Mouse (Mus musculus) forebrain, embryonic 14.5 days (tissue): Measurements from ENCODE around the gene Zc3h4. TPM values are rescaled to one million over a fixed set of nuclear protein-coding genes. Genes with fewer than 3 reads are reported as not detected.

ENCODE experiments used
- ATAC-seq: fragments of 200-750 bp; cut with Nextera tagmentation; 2 replicates; pipeline ENCODE4 v1.8.0; 2017; ENCODE audit warnings: mild to moderate bottlenecking, moderate library complexity
- DNase-seq: peaks from one replicate; pipeline ENCODE4 v3.0.0-alpha.2; 2015; ENCODE audit warnings: low spot score
- H3K27ac ChIP-seq: fragments of 300-500 bp; sonication (generic); 2 replicates; pipeline ENCODE4 v1.5.1; 2014; ENCODE audit warnings: low read depth, mild to moderate bottlenecking, control low read depth, low read length, moderate library complexity
- H3K27me3 ChIP-seq: fragments of 300-500 bp; sonication (generic); replicated peaks from 2 replicates; pipeline ENCODE4 v1.6.1; 2014; ENCODE audit warnings: low read length, control low read depth, mixed read lengths; ENCODE audit not compliant: control insufficient read depth, insufficient read depth
- H3K36me3 ChIP-seq: fragments of 300-500 bp; sonication (generic); 2 replicates; pipeline ENCODE4 v1.6.1; 2014; ENCODE audit warnings: low read length, control low read depth; ENCODE audit not compliant: control insufficient read depth, insufficient read depth
- H3K4me1 ChIP-seq: fragments of 300-500 bp; sonication (generic); 2 replicates; pipeline ENCODE4 v1.6.1; 2014; ENCODE audit warnings: antibody characterized with exemption, low read length, control low read depth; ENCODE audit not compliant: control insufficient read depth, insufficient read depth
- H3K4me2 ChIP-seq: fragments of 300-500 bp; sonication (generic); 2 replicates; pipeline ENCODE4 v1.6.1; 2014; ENCODE audit warnings: mild to moderate bottlenecking, control low read depth, low read length
- H3K4me3 ChIP-seq: fragments of 300-500 bp; sonication (generic); 2 replicates; pipeline ENCODE4 v1.5.1; 2014; ENCODE audit warnings: low read depth, low read length, control low read depth
- H3K9ac ChIP-seq: fragments of 300-500 bp; sonication (generic); 2 replicates; pipeline ENCODE4 v1.6.1; 2014; ENCODE audit warnings: mild to moderate bottlenecking, low read length, control low read depth, moderate library complexity
- H3K9me3 ChIP-seq: fragments of 300-500 bp; sonication (generic); replicated peaks from 2 replicates; pipeline ENCODE4 v1.6.1; 2016; ENCODE audit warnings: low read length, control low read depth, mixed read lengths; ENCODE audit not compliant: control insufficient read depth
- WGBS: fragments of 180-500 bp; shearing (Covaris S2); extraction: QIAGEN DNeasy Blood & Tissue Kit; methylation state at CpG from one replicate; pipeline ENCODE4 v1.1.7; 2014; 5-methylcytosine and 5-hydroxymethylcytosine counted together
- polyA plus RNA-seq: library from polyadenylated mRNA; unstranded; fragments of >200 nt; fragmentation: Nextera tagmentation; extraction: Ambion mirVana; gene quantifications from 2 replicates; pipeline ENCODE4 v1.2.1, GENCODE M21; 2014

Zc3h4 gene
- polyA plus RNA-seq, 1 experiment from 2014 or later = 14.3 TPM

GRCm38 (mm10) chr7:16418713-16419112 is 18.0 kb downstream of the Zc3h4 start:
- Histone ChIP-seq H3K4me3 (no peak overlapping the region), H3K4me2 (no peak overlapping the region), H3K4me1 (no peaks in the 10 kb centered on the region), H3K9me3 (no peaks in the 10 kb centered on the region), H3K9ac (no peak overlapping the region), H3K36me3 (peaks cover 82% of the 10 kb centered on the region), H3K27ac (no peak overlapping the region), H3K27me3 (no peaks in the 10 kb centered on the region)
- ATAC-seq (no peak), DNase-seq (no peak)
- 95% methylated on average over 5 of the region's 5 CpGs for WGBS

- WGBS = 95% methylated on average over 8 of the region's 8 CpGs
- Histone ChIP-seq H3K27ac (no peak overlapping the region), H3K4me2 (no peak overlapping the region), H3K4me3 (no peak overlapping the region), H3K9ac (no peak overlapping the region), H3K27me3 (no peaks in the 10 kb centered on the region), H3K36me3 (peaks cover 94% of the 10 kb centered on the region), H3K4me1 (no peaks in the 10 kb centered on the region), H3K9me3 (no peaks in the 10 kb centered on the region)
- no peak for DNase-seq
- no peak for ATAC-seq
Measured at GRCm38 (mm10) chr7:16420493-16421118, 19.9 kb downstream of the Zc3h4 start.

GRCm38 (mm10) chr7:16422222-16422856 is 21.6 kb downstream of the Zc3h4 start:
- Histone ChIP-seq H3K9me3 (no peaks in the 10 kb centered on the region), H3K27ac (no peak overlapping the region), H3K9ac (no peak overlapping the region), H3K4me1 (no peaks in the 10 kb centered on the region), H3K27me3 (no peaks in the 10 kb centered on the region), H3K4me3 (no peak overlapping the region), H3K36me3 (peaks cover 100% of the 10 kb centered on the region), H3K4me2 (no peak overlapping the region)
- WGBS = 91% methylated on average over 18 of the region's 18 CpGs
- ATAC-seq (no peak), DNase-seq (no peak)

- no peak for ATAC-seq
- Histone ChIP-seq H3K9ac (no peak overlapping the region), H3K36me3 (peaks cover 100% of the 10 kb centered on the region), H3K4me3 (no peak overlapping the region), H3K9me3 (no peaks in the 10 kb centered on the region), H3K27ac (no peak overlapping the region), H3K27me3 (no peaks in the 10 kb centered on the region), H3K4me1 (no peaks in the 10 kb centered on the region), H3K4me2 (no peak overlapping the region)
- 93% methylated on average over 9 of the region's 9 CpGs for WGBS
- DNase-seq = no peak
Measured at GRCm38 (mm10) chr7:16423731-16424130, 23.0 kb downstream of the Zc3h4 start.

- Histone ChIP-seq H3K9ac (no peak overlapping the region), H3K9me3 (no peaks in the 10 kb centered on the region), H3K27me3 (no peaks in the 10 kb centered on the region), H3K4me2 (no peak overlapping the region), H3K36me3 (peaks cover 100% of the 10 kb centered on the region), H3K27ac (no peak overlapping the region), H3K4me1 (no peaks in the 10 kb centered on the region), H3K4me3 (no peak overlapping the region)
- 93% methylated on average over 10 of the region's 10 CpGs for WGBS
- ATAC-seq (no peak), DNase-seq (no peak)
Measured at GRCm38 (mm10) chr7:16425721-16426120, 25.0 kb downstream of the Zc3h4 start.

GRCm38 (mm10) chr7:16426129-16426729 is 25.5 kb downstream of the Zc3h4 start:
- H3K27me3 ChIP-seq = no peaks in the 10 kb centered on the region
- H3K4me3 ChIP-seq = no peak overlapping the region
- peaks cover 100% of the 10 kb centered on the region for H3K36me3 ChIP-seq
- H3K9ac ChIP-seq = no peak overlapping the region
- no peaks in the 10 kb centered on the region for H3K9me3 ChIP-seq
- no peak overlapping the region for H3K4me2 ChIP-seq
- WGBS = 54% methylated on average over 4 of the region's 4 CpGs
- no peak overlapping the region for H3K27ac ChIP-seq
- peak; percentile 82; the same call in 1 of the 2 replicates for ATAC-seq
- H3K4me1 ChIP-seq = no peaks in the 10 kb centered on the region
- DNase-seq = peak; percentile 59

- Histone ChIP-seq H3K4me1 (no peaks in the 10 kb centered on the region), H3K36me3 (peaks cover 87% of the 10 kb centered on the region), H3K4me2 (no peak overlapping the region), H3K4me3 (no peak overlapping the region), H3K27me3 (no peaks in the 10 kb centered on the region), H3K27ac (no peak overlapping the region), H3K9ac (no peak overlapping the region), H3K9me3 (no peaks in the 10 kb centered on the region)
- no peak for ATAC-seq
- no peak for DNase-seq
- WGBS = 86% methylated on average over 3 of the region's 3 CpGs
Measured at GRCm38 (mm10) chr7:16433352-16433971, 32.8 kb downstream of the Zc3h4 start.

GRCm38 (mm10) chr7:16435088-16435487 is 34.4 kb downstream of the Zc3h4 start:
- Histone ChIP-seq H3K9ac (no peak overlapping the region), H3K27me3 (no peaks in the 10 kb centered on the region), H3K4me2 (no peak overlapping the region), H3K9me3 (no peaks in the 10 kb centered on the region), H3K27ac (no peak overlapping the region), H3K4me1 (no peaks in the 10 kb centered on the region), H3K4me3 (no peak overlapping the region), H3K36me3 (peaks cover 70% of the 10 kb centered on the region)
- DNase-seq (no peak), ATAC-seq (no peak)
- WGBS = 86% methylated on average over 9 of the region's 9 CpGs

GRCm38 (mm10) chr7:16441241-16441640 is 40.5 kb downstream of the Zc3h4 start:
- peaks cover 9% of the 10 kb centered on the region for H3K36me3 ChIP-seq
- H3K9me3 ChIP-seq = no peaks in the 10 kb centered on the region

More at GRCm38 (mm10) chr7:16441241-16441640, 40.5 kb downstream of the Zc3h4 start:
- Histone ChIP-seq H3K27me3 (no peaks in the 10 kb centered on the region), H3K4me1 (no peaks in the 10 kb centered on the region), H3K9ac (no peak overlapping the region), H3K4me3 (no peak overlapping the region), H3K4me2 (no peak overlapping the region), H3K27ac (no peak overlapping the region)
- no peak for ATAC-seq
- DNase-seq = no peak
